Mouse (Mus musculus): ENCODE measurements around the gene Smpdl3b.
"Not testable (repeated sequence)": the region's sequence is repeated elsewhere in the genome, so short reads cannot be mapped to it uniquely, and the experiment has no call there.

Gene Smpdl3b

GRCm38 (mm10) chr4:132756974-132757373 lies at the start of gene Smpdl3b:
Smpdl3b (minus strand) TSS chr4:132757252.
- peak; percentile 79 for DNase-seq

GRCm38 (mm10) chr4:132806620-132807191 lies 49.7 kb upstream of the Smpdl3b start:
- no peak for DNase-seq

- no peak for DNase-seq
Observed at GRCm38 (mm10) chr4:132805599-132806197, 48.6 kb upstream of the Smpdl3b start.

- no peak for DNase-seq
Observed at GRCm38 (mm10) chr4:132805146-132805545, 48.1 kb upstream of the Smpdl3b start.

GRCm38 (mm10) chr4:132804331-132804730 lies 47.3 kb upstream of the Smpdl3b start:
- no peak for DNase-seq

GRCm38 (mm10) chr4:132803876-132804275 lies 46.8 kb upstream of the Smpdl3b start:
- DNase-seq, result no peak

GRCm38 (mm10) chr4:132803212-132803611 lies 46.2 kb upstream of the Smpdl3b start:
- no peak for DNase-seq

- DNase-seq, result no peak
Observed at GRCm38 (mm10) chr4:132802171-132802637, 45.2 kb upstream of the Smpdl3b start.

- no peak for DNase-seq
Observed at GRCm38 (mm10) chr4:132801176-132802077, 44.4 kb upstream of the Smpdl3b start.

GRCm38 (mm10) chr4:132799845-132800244 lies 42.8 kb upstream of the Smpdl3b start:
- no peak for DNase-seq

- DNase-seq, result not testable (repeated sequence)
Observed at GRCm38 (mm10) chr4:132798666-132799065, 41.6 kb upstream of the Smpdl3b start.

- DNase-seq, result no peak
Observed at GRCm38 (mm10) chr4:132798028-132798427, 41.0 kb upstream of the Smpdl3b start.

- DNase-seq, result no peak
Observed at GRCm38 (mm10) chr4:132797461-132797860, 40.4 kb upstream of the Smpdl3b start.

GRCm38 (mm10) chr4:132796196-132796886 lies 39.3 kb upstream of the Smpdl3b start, which contains the start of gene Themis2:
Themis2 (minus strand) TSS chr4:132796387.
- peak; percentile 44 for DNase-seq

- DNase-seq, result no peak
Observed at GRCm38 (mm10) chr4:132795171-132795570, 38.1 kb upstream of the Smpdl3b start.

GRCm38 (mm10) chr4:132794760-132795159 lies 37.7 kb upstream of the Smpdl3b start:
- DNase-seq, result no peak

- no peak for DNase-seq
Observed at GRCm38 (mm10) chr4:132794028-132794427, 37.0 kb upstream of the Smpdl3b start.

- not testable (repeated sequence) for DNase-seq
Observed at GRCm38 (mm10) chr4:132793322-132794004, 36.4 kb upstream of the Smpdl3b start.

GRCm38 (mm10) chr4:132789731-132790130 lies 32.7 kb upstream of the Smpdl3b start:
- no peak for DNase-seq

GRCm38 (mm10) chr4:132785228-132785627 lies 28.2 kb upstream of the Smpdl3b start:
- DNase-seq, result no peak

GRCm38 (mm10) chr4:132783732-132784131 lies 26.7 kb upstream of the Smpdl3b start:
- DNase-seq, result no peak

- DNase-seq, result no peak
Observed at GRCm38 (mm10) chr4:132780288-132780687, 23.2 kb upstream of the Smpdl3b start.

All from kidney, adult 11 months (tissue).